Mouse (Mus musculus): ENCODE measurements around the gene Adamts20. TPM values are rescaled to one million over a fixed set of nuclear protein-coding genes. Genes with fewer than 3 reads are reported as not detected.

Gene Adamts20
- polyA plus RNA-seq, 1 experiment from 2014 or later, result 0.02 TPM

- H3K9me3 ChIP-seq (replicated peaks; ENCODE audit: control insufficient read depth, low read length), result no peaks in the 10 kb centered on the region; the same call in 1 of the 2 replicates
- no peaks in the 10 kb centered on the region for H3K4me1 ChIP-seq (ENCODE audit: control insufficient read depth, low read depth, low read length)
- 69% methylated on average over 2 of the region's 2 CpGs for WGBS (ENCODE audit: insufficient replicate concordance)
- no peak overlapping the region for H3K4me2 ChIP-seq (ENCODE audit: low read depth, low read length)
- no peak overlapping the region for H3K4me3 ChIP-seq (ENCODE audit: low read depth, low read length)
- H3K27ac ChIP-seq (ENCODE audit: low read length), result no peak overlapping the region
- ATAC-seq (ENCODE audit: low read depth), result no peak
- H3K9ac ChIP-seq (ENCODE audit: low read depth, low read length), result no peak overlapping the region
- no peaks in the 10 kb centered on the region for H3K27me3 ChIP-seq (ENCODE audit: control insufficient read depth, insufficient read depth, low read depth, low read length)
- no peaks in the 10 kb centered on the region for H3K36me3 ChIP-seq (ENCODE audit: control insufficient read depth, insufficient read depth)
Measured at GRCm38 (mm10) chr15:94288015-94288414, 177.2 kb downstream of the Adamts20 start.

GRCm38 (mm10) chr15:94287495-94287894 lies 177.7 kb downstream of the Adamts20 start:
- H3K27ac ChIP-seq (ENCODE audit: low read length), result no peak overlapping the region
- WGBS (ENCODE audit: insufficient replicate concordance), result 58% methylated on average over 3 of the region's 3 CpGs
- H3K27me3 ChIP-seq (ENCODE audit: control insufficient read depth, insufficient read depth, low read depth, low read length), result no peaks in the 10 kb centered on the region
- H3K4me1 ChIP-seq (ENCODE audit: control insufficient read depth, low read depth, low read length), result no peaks in the 10 kb centered on the region
- ATAC-seq (ENCODE audit: low read depth), result no peak
- H3K36me3 ChIP-seq (ENCODE audit: control insufficient read depth, insufficient read depth), result no peaks in the 10 kb centered on the region
- H3K4me3 ChIP-seq (ENCODE audit: low read depth, low read length), result no peak overlapping the region
- no peak overlapping the region for H3K4me2 ChIP-seq (ENCODE audit: low read depth, low read length)
- no peaks in the 10 kb centered on the region; the same call in 1 of the 2 replicates for H3K9me3 ChIP-seq (replicated peaks; ENCODE audit: control insufficient read depth, low read length)
- no peak overlapping the region for H3K9ac ChIP-seq (ENCODE audit: low read depth, low read length)

DNA sequence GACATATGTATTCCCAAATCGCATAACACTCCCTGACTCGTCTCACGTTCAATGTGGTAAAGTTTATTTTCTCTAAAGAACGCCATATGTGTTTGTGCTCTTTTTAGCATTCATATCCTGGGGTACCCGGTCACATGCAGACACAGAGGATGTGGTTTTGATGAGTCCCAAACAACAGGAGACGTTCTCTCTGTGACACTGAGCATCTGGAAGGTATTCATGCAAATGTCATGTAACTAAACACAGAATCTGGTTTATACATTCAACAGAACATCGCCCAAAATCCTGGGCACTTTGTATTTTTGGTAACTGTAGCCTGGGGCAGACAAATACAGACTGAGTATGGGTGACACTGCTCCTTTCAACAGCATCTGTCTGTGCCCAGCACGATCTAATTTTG lies 188.8 kb downstream of the Adamts20 start:
- WGBS (ENCODE audit: insufficient replicate concordance), result 54% methylated on average over 8 of the region's 8 CpGs
- ATAC-seq (ENCODE audit: low read depth), result no peak
- no peak overlapping the region for H3K27ac ChIP-seq (ENCODE audit: low read length)
- H3K4me2 ChIP-seq (ENCODE audit: low read depth, low read length), result no peak overlapping the region
- H3K9me3 ChIP-seq (replicated peaks; ENCODE audit: control insufficient read depth, low read length), result no peaks in the 10 kb centered on the region
- no peaks in the 10 kb centered on the region for H3K4me1 ChIP-seq (ENCODE audit: control insufficient read depth, low read depth, low read length)
- H3K9ac ChIP-seq (ENCODE audit: low read depth, low read length), result no peak overlapping the region
- no peak overlapping the region for H3K4me3 ChIP-seq (ENCODE audit: low read depth, low read length)
- H3K27me3 ChIP-seq (ENCODE audit: control insufficient read depth, insufficient read depth, low read depth, low read length), result no peaks in the 10 kb centered on the region
- no peaks in the 10 kb centered on the region for H3K36me3 ChIP-seq (ENCODE audit: control insufficient read depth, insufficient read depth)

DNA sequence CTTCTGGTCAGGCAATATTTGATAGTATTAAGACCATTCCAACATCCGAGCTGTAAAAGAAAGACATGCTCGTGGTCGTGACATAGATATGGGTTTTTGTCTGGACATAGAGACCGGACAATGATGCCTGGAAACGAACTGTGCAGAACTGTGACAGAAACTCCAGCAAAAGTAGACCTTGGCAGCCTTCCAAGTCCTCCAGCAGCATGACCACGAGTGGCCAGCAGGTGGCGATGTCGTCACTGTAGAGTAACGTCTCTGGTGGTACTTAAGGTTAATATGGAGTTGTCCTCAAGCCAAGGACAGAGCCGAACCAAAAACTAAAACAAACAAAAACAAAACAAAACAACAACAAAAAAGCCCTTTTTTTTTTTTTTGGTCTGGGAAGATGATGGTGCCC lies 199.6 kb downstream of the Adamts20 start:
- no peak for ATAC-seq (ENCODE audit: low read depth)
- 21% methylated on average over 10 of the region's 10 CpGs for WGBS (ENCODE audit: insufficient replicate concordance)

DNA sequence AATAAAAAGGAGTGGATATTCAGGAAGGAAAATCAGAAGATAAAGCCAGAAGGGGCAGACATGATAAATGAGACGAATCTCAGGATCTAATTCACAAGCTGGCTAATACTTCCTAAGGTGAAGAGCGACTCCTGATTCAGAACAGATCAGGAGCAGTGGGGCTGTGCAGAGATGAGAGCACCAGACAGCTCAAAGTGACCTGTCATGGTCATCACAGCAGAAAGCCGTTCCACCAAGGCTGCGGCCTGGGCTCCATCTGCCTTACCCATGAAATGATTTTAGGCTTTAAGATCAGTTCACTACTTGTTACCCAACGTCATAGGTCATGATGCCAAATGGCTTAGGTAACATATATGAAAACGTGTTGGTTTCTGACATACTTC lies 200.7 kb downstream of the Adamts20 start:
- Histone ChIP-seq H3K4me3 (ENCODE audit: low read depth, low read length) (no peak overlapping the region), H3K9ac (ENCODE audit: low read depth, low read length) (no peak overlapping the region), H3K27me3 (ENCODE audit: control insufficient read depth, insufficient read depth, low read depth, low read length) (no peaks in the 10 kb centered on the region), H3K4me1 (ENCODE audit: control insufficient read depth, low read depth, low read length) (no peaks in the 10 kb centered on the region), H3K27ac (ENCODE audit: low read length) (no peak overlapping the region), H3K36me3 (ENCODE audit: control insufficient read depth, insufficient read depth) (no peaks in the 10 kb centered on the region), H3K9me3 (replicated peaks; ENCODE audit: control insufficient read depth, low read length) (no peaks in the 10 kb centered on the region), H3K4me2 (ENCODE audit: low read depth, low read length) (no peak overlapping the region)
- WGBS (ENCODE audit: insufficient replicate concordance), result 50% methylated on average over 6 of the region's 6 CpGs
- ATAC-seq (ENCODE audit: low read depth), result no peak

More for the DNA sequence above, 199.6 kb downstream of the Adamts20 start:
- H3K4me1 ChIP-seq (ENCODE audit: control insufficient read depth, low read depth, low read length), result no peaks in the 10 kb centered on the region
- H3K4me3 ChIP-seq (ENCODE audit: low read depth, low read length), result no peak overlapping the region
- no peaks in the 10 kb centered on the region for H3K27me3 ChIP-seq (ENCODE audit: control insufficient read depth, insufficient read depth, low read depth, low read length)
- H3K36me3 ChIP-seq (ENCODE audit: control insufficient read depth, insufficient read depth), result no peaks in the 10 kb centered on the region
- H3K27ac ChIP-seq (ENCODE audit: low read length), result no peak overlapping the region
- H3K9me3 ChIP-seq (replicated peaks; ENCODE audit: control insufficient read depth, low read length), result no peaks in the 10 kb centered on the region
- H3K9ac ChIP-seq (ENCODE audit: low read depth, low read length), result no peak overlapping the region
- H3K4me2 ChIP-seq (ENCODE audit: low read depth, low read length), result no peak overlapping the region

DNA sequence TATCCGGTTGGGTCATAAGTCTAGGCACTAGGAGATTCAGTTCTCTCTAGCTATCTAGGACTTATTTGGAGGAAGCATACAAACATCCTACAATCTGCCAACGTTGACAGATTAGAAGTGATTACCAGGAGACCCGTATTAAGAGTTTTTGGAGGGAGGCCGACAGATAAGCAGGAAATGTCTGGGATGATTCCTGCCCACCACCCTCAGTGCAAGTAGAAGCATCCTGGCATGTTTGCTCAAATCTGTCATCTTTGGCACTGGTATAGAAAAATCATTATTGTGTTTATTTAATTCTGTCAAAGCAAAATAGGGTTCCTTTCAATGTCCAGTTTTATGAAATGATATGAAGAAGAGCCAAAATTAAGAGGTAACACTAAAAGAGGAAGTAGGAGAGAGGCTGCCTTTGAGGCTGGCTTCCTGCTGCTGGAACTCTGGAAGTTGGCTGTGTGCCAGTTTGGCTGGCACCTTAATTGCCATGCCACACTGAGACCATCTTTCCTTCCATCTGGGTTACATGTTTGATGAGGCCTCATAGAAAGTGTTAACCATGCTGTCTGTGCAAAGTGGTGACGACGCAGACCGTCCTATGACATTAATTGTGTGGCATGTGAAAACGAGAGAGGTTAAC lies 201.2 kb downstream of the Adamts20 start:
- H3K4me2 ChIP-seq (ENCODE audit: low read depth, low read length), result no peak overlapping the region
- no peaks in the 10 kb centered on the region for H3K4me1 ChIP-seq (ENCODE audit: control insufficient read depth, low read depth, low read length)
- no peaks in the 10 kb centered on the region for H3K36me3 ChIP-seq (ENCODE audit: control insufficient read depth, insufficient read depth)
- H3K27ac ChIP-seq (ENCODE audit: low read length), result no peak overlapping the region
- no peaks in the 10 kb centered on the region for H3K27me3 ChIP-seq (ENCODE audit: control insufficient read depth, insufficient read depth, low read depth, low read length)
- H3K9ac ChIP-seq (ENCODE audit: low read depth, low read length), result no peak overlapping the region
- H3K9me3 ChIP-seq (replicated peaks; ENCODE audit: control insufficient read depth, low read length), result no peaks in the 10 kb centered on the region
- no peak overlapping the region for H3K4me3 ChIP-seq (ENCODE audit: low read depth, low read length)
- 43% methylated on average over 8 of the region's 8 CpGs for WGBS (ENCODE audit: insufficient replicate concordance)
- no peak for ATAC-seq (ENCODE audit: low read depth)

- Histone ChIP-seq H3K27ac (ENCODE audit: low read length) (no peak overlapping the region), H3K4me1 (ENCODE audit: control insufficient read depth, low read depth, low read length) (no peaks in the 10 kb centered on the region), H3K4me3 (ENCODE audit: low read depth, low read length) (no peak overlapping the region), H3K9ac (ENCODE audit: low read depth, low read length) (no peak overlapping the region), H3K36me3 (ENCODE audit: control insufficient read depth, insufficient read depth) (no peaks in the 10 kb centered on the region), H3K4me2 (ENCODE audit: low read depth, low read length) (no peak overlapping the region), H3K27me3 (ENCODE audit: control insufficient read depth, insufficient read depth, low read depth, low read length) (no peaks in the 10 kb centered on the region), H3K9me3 (replicated peaks; ENCODE audit: control insufficient read depth, low read length) (no peaks in the 10 kb centered on the region)
- no peak for ATAC-seq (ENCODE audit: low read depth)
- 51% methylated on average over 10 of the region's 10 CpGs for WGBS (ENCODE audit: insufficient replicate concordance)
Measured at GRCm38 (mm10) chr15:94263241-94263640, 202.0 kb downstream of the Adamts20 start.

DNA sequence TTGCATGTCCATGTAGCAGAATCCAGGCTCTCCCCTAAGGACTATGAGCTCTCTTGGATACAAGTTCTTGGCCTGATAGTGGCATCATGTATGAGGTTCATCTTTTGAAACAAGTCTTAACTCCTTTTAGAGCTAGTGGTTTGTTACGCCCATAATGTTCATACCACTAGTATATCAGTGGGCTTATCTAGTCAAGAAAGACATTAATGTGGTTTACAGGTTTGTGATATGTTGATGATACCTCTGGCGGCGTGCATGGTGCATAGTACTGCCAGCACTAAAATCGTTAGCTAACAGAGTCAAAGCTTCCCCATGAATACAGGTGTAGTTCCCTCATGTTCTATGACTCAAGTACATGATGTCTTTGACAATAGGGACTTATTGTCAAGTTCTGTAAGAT lies 205.7 kb downstream of the Adamts20 start:
- H3K36me3 ChIP-seq (ENCODE audit: control insufficient read depth, insufficient read depth), result no peaks in the 10 kb centered on the region
- H3K4me1 ChIP-seq (ENCODE audit: control insufficient read depth, low read depth, low read length), result no peaks in the 10 kb centered on the region
- H3K9me3 ChIP-seq (replicated peaks; ENCODE audit: control insufficient read depth, low read length), result no peaks in the 10 kb centered on the region
- WGBS (ENCODE audit: insufficient replicate concordance), result 46% methylated on average over 4 of the region's 4 CpGs
- H3K4me3 ChIP-seq (ENCODE audit: low read depth, low read length), result no peak overlapping the region
- no peak overlapping the region for H3K9ac ChIP-seq (ENCODE audit: low read depth, low read length)
- H3K4me2 ChIP-seq (ENCODE audit: low read depth, low read length), result no peak overlapping the region
- H3K27me3 ChIP-seq (ENCODE audit: control insufficient read depth, insufficient read depth, low read depth, low read length), result no peaks in the 10 kb centered on the region
- no peak for ATAC-seq (ENCODE audit: low read depth)
- no peak overlapping the region for H3K27ac ChIP-seq (ENCODE audit: low read length)

GRCm38 (mm10) chr15:94255538-94255937 lies 209.7 kb downstream of the Adamts20 start:
- Histone ChIP-seq H3K36me3 (ENCODE audit: control insufficient read depth, insufficient read depth) (no peaks in the 10 kb centered on the region), H3K4me1 (ENCODE audit: control insufficient read depth, low read depth, low read length) (no peaks in the 10 kb centered on the region), H3K4me2 (ENCODE audit: low read depth, low read length) (no peak overlapping the region), H3K27me3 (ENCODE audit: control insufficient read depth, insufficient read depth, low read depth, low read length) (no peaks in the 10 kb centered on the region), H3K4me3 (ENCODE audit: low read depth, low read length) (no peak overlapping the region), H3K9me3 (replicated peaks; ENCODE audit: control insufficient read depth, low read length) (no peaks in the 10 kb centered on the region), H3K27ac (ENCODE audit: low read length) (no peak overlapping the region), H3K9ac (ENCODE audit: low read depth, low read length) (no peak overlapping the region)
- no peak for ATAC-seq (ENCODE audit: low read depth)
- WGBS (ENCODE audit: insufficient replicate concordance), result 61% methylated on average over 5 of the region's 5 CpGs

All from liver, embryonic 16.5 days (tissue).